Mouse (Mus musculus) brain, embryonic 14.5 days (tissue): Measurements from ENCODE around the gene Gm21969.

ENCODE experiments used
- CTCF ChIP-seq: fragments of 200-500 bp; IDR thresholded peaks from 2 replicates; pipeline ENCODE4 v1.5.1; 2012; ENCODE audit warnings: inconsistent platforms, mild to moderate bottlenecking, moderate library complexity, borderline replicate concordance; ENCODE audit not compliant: insufficient read depth, insufficient read length; ENCODE audit errors: extremely low read depth
- POLR2A ChIP-seq: fragments of 200-500 bp; IDR thresholded peaks from 2 replicates; pipeline ENCODE4 v1.6.1; 2012; ENCODE audit warnings: mild to moderate bottlenecking, inconsistent platforms, borderline replicate concordance; ENCODE audit not compliant: poor library complexity, insufficient read depth, insufficient read length, severe bottlenecking; ENCODE audit errors: extremely low read depth

DNA sequence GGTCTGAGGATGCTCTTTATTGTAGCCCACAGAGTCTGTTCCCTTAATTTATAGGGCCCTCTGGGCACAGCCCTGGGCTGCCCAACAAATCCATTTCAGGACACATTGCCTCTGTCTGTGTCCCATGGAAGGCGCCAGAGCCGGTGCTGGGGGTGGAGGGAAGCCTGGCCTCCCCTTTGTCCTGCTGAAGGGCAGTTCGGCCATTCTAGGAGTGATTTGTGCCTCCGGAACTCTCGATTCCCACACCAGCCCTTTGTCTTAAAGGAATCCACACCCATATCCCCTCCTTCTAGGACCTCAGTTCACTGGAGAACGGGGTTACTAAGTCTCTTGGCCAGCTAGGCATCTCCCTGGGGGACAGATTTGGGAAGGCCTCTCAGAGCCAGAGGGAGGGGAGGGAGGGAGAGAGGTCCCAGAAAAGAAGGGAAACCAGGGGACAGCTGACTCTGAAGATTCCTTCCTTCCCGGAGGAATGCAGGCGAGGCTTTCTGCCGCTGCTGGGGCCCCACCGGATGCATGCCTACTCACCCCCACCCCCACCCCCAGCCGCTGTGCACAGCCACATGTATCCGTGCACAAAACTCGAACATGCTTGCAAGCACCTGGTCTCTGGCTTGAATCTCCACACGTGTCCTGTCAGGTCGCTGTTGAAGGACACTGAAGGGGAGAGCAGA is 22.2 kb upstream of the Gm21969 start:
- TF ChIP-seq POLR2A (no peak), CTCF (no peak)
